Mouse (Mus musculus) spleen, adult 10 weeks (tissue): ENCODE measurements around the gene Gm8764. TPM values are rescaled to one million over a fixed set of nuclear protein-coding genes. Genes with fewer than 3 reads are reported as not detected.

ENCODE experiments used
- polyA plus RNA-seq: library from polyadenylated mRNA; stranded (reverse); fragments of 350-450 nt; fragmentation: Illumina TruSeq; extraction: RNeasy Lipid Tissue Mini Kit (QIAGEN cat#74804); gene quantifications from one replicate; pipeline ENCODE4 v1.2.3, GENCODE M21; 2015; ENCODE audit warnings: low replicate concordance; ENCODE audit not compliant: insufficient read depth

Gm8764 gene
- not detected for polyA plus RNA-seq

DNA sequence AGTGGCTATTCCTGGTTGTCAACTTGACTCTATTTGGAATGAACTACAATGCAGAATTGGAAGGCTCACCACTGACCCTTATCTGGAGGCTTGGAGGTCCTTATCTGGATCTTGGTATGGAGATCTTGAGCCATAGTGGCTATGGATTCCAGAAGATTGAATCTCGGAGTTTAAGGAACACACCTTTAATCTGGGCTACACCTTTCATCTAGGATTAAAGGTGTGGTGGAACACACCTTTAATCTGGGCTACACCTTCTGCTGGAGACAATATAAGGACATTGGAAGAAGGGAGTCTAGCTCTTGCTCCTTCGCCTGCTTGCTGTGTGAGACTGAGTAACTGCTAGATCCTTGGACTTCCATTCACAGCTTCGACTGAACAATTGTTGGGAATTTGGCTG, at the start of gene Gm8764:
TSS of gene Gm8764 (plus strand) at position 301 of the 400 bp plus-strand sequence.

GRCm38 (mm10) chr10:104142687-104143086, 17.1 kb upstream of the Gm8764 start, which contains the start of gene Gm21293:
Gene Gm21293, plus strand, starts transcription at chr10:104142987.

DNA sequence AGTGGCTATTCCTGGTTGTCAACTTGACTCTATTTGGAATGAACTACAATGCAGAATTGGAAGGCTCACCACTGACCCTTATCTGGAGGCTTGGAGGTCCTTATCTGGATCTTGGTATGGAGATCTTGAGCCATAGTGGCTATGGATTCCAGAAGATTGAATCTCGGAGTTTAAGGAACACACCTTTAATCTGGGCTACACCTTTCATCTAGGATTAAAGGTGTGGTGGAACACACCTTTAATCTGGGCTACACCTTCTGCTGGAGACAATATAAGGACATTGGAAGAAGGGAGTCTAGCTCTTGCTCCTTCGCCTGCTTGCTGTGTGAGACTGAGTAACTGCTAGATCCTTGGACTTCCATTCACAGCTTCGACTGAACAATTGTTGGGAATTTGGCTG, 8.6 kb upstream of the Gm8764 start, which contains the start of gene Gm6763:
TSS of gene Gm6763 (plus strand) at position 301 of the 400 bp plus-strand sequence.

DNA sequence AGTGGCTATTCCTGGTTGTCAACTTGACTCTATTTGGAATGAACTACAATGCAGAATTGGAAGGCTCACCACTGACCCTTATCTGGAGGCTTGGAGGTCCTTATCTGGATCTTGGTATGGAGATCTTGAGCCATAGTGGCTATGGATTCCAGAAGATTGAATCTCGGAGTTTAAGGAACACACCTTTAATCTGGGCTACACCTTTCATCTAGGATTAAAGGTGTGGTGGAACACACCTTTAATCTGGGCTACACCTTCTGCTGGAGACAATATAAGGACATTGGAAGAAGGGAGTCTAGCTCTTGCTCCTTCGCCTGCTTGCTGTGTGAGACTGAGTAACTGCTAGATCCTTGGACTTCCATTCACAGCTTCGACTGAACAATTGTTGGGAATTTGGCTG, 8.4 kb downstream of the Gm8764 start, which contains the start of gene Gm21304:
TSS of gene Gm21304 (plus strand) at position 301 of the 400 bp plus-strand sequence.

GRCm38 (mm10) chr10:104176724-104177123, 16.9 kb downstream of the Gm8764 start, which contains the start of gene Gm21312:
Gene Gm21312, plus strand, starts transcription at chr10:104177024.

GRCm38 (mm10) chr10:104185233-104185632, 25.4 kb downstream of the Gm8764 start, which contains the start of gene Gm20765:
Gene Gm20765, plus strand, starts transcription at chr10:104185533.

DNA sequence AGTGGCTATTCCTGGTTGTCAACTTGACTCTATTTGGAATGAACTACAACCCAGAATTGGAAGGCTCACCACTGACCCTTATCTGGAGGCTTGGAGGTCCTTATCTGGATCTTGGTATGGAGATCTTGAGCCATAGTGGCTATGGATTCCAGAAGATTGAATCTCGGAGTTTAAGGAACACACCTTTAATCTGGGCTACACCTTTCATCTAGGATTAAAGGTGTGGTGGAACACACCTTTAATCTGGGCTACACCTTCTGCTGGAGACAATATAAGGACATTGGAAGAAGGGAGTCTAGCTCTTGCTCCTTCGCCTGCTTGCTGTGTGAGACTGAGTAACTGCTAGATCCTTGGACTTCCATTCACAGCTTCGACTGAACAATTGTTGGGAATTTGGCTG, 33.9 kb downstream of the Gm8764 start, which contains the start of gene Gm4340:
TSS of gene Gm4340 (plus strand) at position 301 of the 400 bp plus-strand sequence.

Other genes with a start within 250 kb of the Gm8764 start
- gene Gm21293, start 17.0 kb upstream of the Gm8764 start, polyA plus RNA-seq = not detected
- gene Gm6763, start 8.5 kb upstream of the Gm8764 start, polyA plus RNA-seq = not detected
- not detected for gene Gm21304, start 8.5 kb downstream of the Gm8764 start, polyA plus RNA-seq
- gene Gm21312, start 17.0 kb downstream of the Gm8764 start, polyA plus RNA-seq = not detected
- gene Gm20765, start 25.5 kb downstream of the Gm8764 start, polyA plus RNA-seq = not detected
- gene Gm4340, start 34.0 kb downstream of the Gm8764 start, polyA plus RNA-seq = not detected